Mouse (Mus musculus): ENCODE data around the gene Slc4a1. TPM values are rescaled to one million over a fixed set of nuclear protein-coding genes. Genes with fewer than 3 reads are reported as not detected.

The Slc4a1 gene
- polyA plus RNA-seq, 1 experiment from 2014 or later, result 2.3 TPM

- Histone ChIP-seq H3K4me2 (ENCODE audit: low read length) (no peak overlapping the region), H3K9me3 (replicated peaks; ENCODE audit: control insufficient read depth, low read length, poor library complexity, severe bottlenecking) (no peaks in the 10 kb centered on the region), H3K4me3 (ENCODE audit: low read depth, low read length) (no peak overlapping the region), H3K4me1 (ENCODE audit: control insufficient read depth, insufficient read depth, low read length) (no peaks in the 10 kb centered on the region), H3K27ac (ENCODE audit: low read length) (no peak overlapping the region), H3K36me3 (ENCODE audit: control insufficient read depth, insufficient read depth, low read length) (no peaks in the 10 kb centered on the region), H3K27me3 (ENCODE audit: control insufficient read depth, insufficient read depth, low read depth, low read length) (no peaks in the 10 kb centered on the region), H3K9ac (ENCODE audit: low read depth, low read length) (no peak overlapping the region)
- 54% methylated on average over 4 of the region's 4 CpGs for WGBS
- no peak for ATAC-seq
Measured at GRCm38 (mm10) chr11:102339624-102340023, 26.4 kb downstream of the Slc4a1 start.

GRCm38 (mm10) chr11:102339195-102339594, 26.8 kb downstream of the Slc4a1 start:
- Histone ChIP-seq H3K4me1 (ENCODE audit: control insufficient read depth, insufficient read depth, low read length) (no peaks in the 10 kb centered on the region), H3K36me3 (ENCODE audit: control insufficient read depth, insufficient read depth, low read length) (no peaks in the 10 kb centered on the region), H3K4me3 (ENCODE audit: low read depth, low read length) (no peak overlapping the region), H3K9ac (ENCODE audit: low read depth, low read length) (no peak overlapping the region), H3K4me2 (ENCODE audit: low read length) (no peak overlapping the region), H3K27me3 (ENCODE audit: control insufficient read depth, insufficient read depth, low read depth, low read length) (no peaks in the 10 kb centered on the region), H3K9me3 (replicated peaks; ENCODE audit: control insufficient read depth, low read length, poor library complexity, severe bottlenecking) (no peaks in the 10 kb centered on the region), H3K27ac (ENCODE audit: low read length) (no peak overlapping the region)
- no peak for ATAC-seq
- 79% methylated on average over 11 of the region's 11 CpGs for WGBS

GRCm38 (mm10) chr11:102338561-102338960, 27.4 kb downstream of the Slc4a1 start:
- no peaks in the 10 kb centered on the region for H3K4me1 ChIP-seq (ENCODE audit: control insufficient read depth, insufficient read depth, low read length)
- no peak overlapping the region for H3K9ac ChIP-seq (ENCODE audit: low read depth, low read length)
- H3K4me3 ChIP-seq (ENCODE audit: low read depth, low read length), result no peak overlapping the region
- H3K27me3 ChIP-seq (ENCODE audit: control insufficient read depth, insufficient read depth, low read depth, low read length), result no peaks in the 10 kb centered on the region
- H3K9me3 ChIP-seq (replicated peaks; ENCODE audit: control insufficient read depth, low read length, poor library complexity, severe bottlenecking), result no peaks in the 10 kb centered on the region
- no peak for ATAC-seq
- H3K27ac ChIP-seq (ENCODE audit: low read length), result no peak overlapping the region
- no peak overlapping the region for H3K4me2 ChIP-seq (ENCODE audit: low read length)
- H3K36me3 ChIP-seq (ENCODE audit: control insufficient read depth, insufficient read depth, low read length), result no peaks in the 10 kb centered on the region
- WGBS, result 44% methylated on average over 3 of the region's 3 CpGs

- H3K9me3 ChIP-seq (replicated peaks; ENCODE audit: control insufficient read depth, low read length, poor library complexity, severe bottlenecking), result no peaks in the 10 kb centered on the region
- H3K4me1 ChIP-seq (ENCODE audit: control insufficient read depth, insufficient read depth, low read length), result no peaks in the 10 kb centered on the region
- no peak overlapping the region for H3K27ac ChIP-seq (ENCODE audit: low read length)
- H3K36me3 ChIP-seq (ENCODE audit: control insufficient read depth, insufficient read depth, low read length), result no peaks in the 10 kb centered on the region
- no peaks in the 10 kb centered on the region for H3K27me3 ChIP-seq (ENCODE audit: control insufficient read depth, insufficient read depth, low read depth, low read length)
- H3K4me2 ChIP-seq (ENCODE audit: low read length), result no peak overlapping the region
- no peak for ATAC-seq
- 78% methylated on average over 1 of the region's 1 CpGs for WGBS
- H3K4me3 ChIP-seq (ENCODE audit: low read depth, low read length), result no peak overlapping the region
- H3K9ac ChIP-seq (ENCODE audit: low read depth, low read length), result no peak overlapping the region
Measured at GRCm38 (mm10) chr11:102337921-102338320, 28.1 kb downstream of the Slc4a1 start.

GRCm38 (mm10) chr11:102336191-102336590, 29.8 kb downstream of the Slc4a1 start:
- Histone ChIP-seq H3K4me1 (ENCODE audit: control insufficient read depth, insufficient read depth, low read length) (no peaks in the 10 kb centered on the region), H3K4me2 (ENCODE audit: low read length) (no peak overlapping the region), H3K27me3 (ENCODE audit: control insufficient read depth, insufficient read depth, low read depth, low read length) (no peaks in the 10 kb centered on the region), H3K36me3 (ENCODE audit: control insufficient read depth, insufficient read depth, low read length) (no peaks in the 10 kb centered on the region), H3K4me3 (ENCODE audit: low read depth, low read length) (no peak overlapping the region), H3K9ac (ENCODE audit: low read depth, low read length) (no peak overlapping the region), H3K9me3 (replicated peaks; ENCODE audit: control insufficient read depth, low read length, poor library complexity, severe bottlenecking) (no peaks in the 10 kb centered on the region), H3K27ac (ENCODE audit: low read length) (no peak overlapping the region)
- 82% methylated on average over 1 of the region's 1 CpGs for WGBS
- ATAC-seq, result no peak

- Histone ChIP-seq H3K4me3 (ENCODE audit: low read depth, low read length) (no peak overlapping the region), H3K27me3 (ENCODE audit: control insufficient read depth, insufficient read depth, low read depth, low read length) (no peaks in the 10 kb centered on the region), H3K36me3 (ENCODE audit: control insufficient read depth, insufficient read depth, low read length) (no peaks in the 10 kb centered on the region), H3K9ac (ENCODE audit: low read depth, low read length) (no peak overlapping the region), H3K27ac (ENCODE audit: low read length) (no peak overlapping the region), H3K4me1 (ENCODE audit: control insufficient read depth, insufficient read depth, low read length) (no peaks in the 10 kb centered on the region), H3K9me3 (replicated peaks; ENCODE audit: control insufficient read depth, low read length, poor library complexity, severe bottlenecking) (no peaks in the 10 kb centered on the region), H3K4me2 (ENCODE audit: low read length) (no peak overlapping the region)
- ATAC-seq, result no peak
- WGBS, result 29% methylated on average over 9 of the region's 9 CpGs
Measured at GRCm38 (mm10) chr11:102334973-102335700, 30.9 kb downstream of the Slc4a1 start.

GRCm38 (mm10) chr11:102334010-102334409, 32.0 kb downstream of the Slc4a1 start:
- H3K27ac ChIP-seq (ENCODE audit: low read length), result no peak overlapping the region
- H3K36me3 ChIP-seq (ENCODE audit: control insufficient read depth, insufficient read depth, low read length), result no peaks in the 10 kb centered on the region
- no peaks in the 10 kb centered on the region for H3K9me3 ChIP-seq (replicated peaks; ENCODE audit: control insufficient read depth, low read length, poor library complexity, severe bottlenecking)
- no peak overlapping the region for H3K4me3 ChIP-seq (ENCODE audit: low read depth, low read length)
- no peak overlapping the region for H3K4me2 ChIP-seq (ENCODE audit: low read length)
- no peak overlapping the region for H3K9ac ChIP-seq (ENCODE audit: low read depth, low read length)
- no peaks in the 10 kb centered on the region for H3K27me3 ChIP-seq (ENCODE audit: control insufficient read depth, insufficient read depth, low read depth, low read length)
- 55% methylated on average over 4 of the region's 4 CpGs for WGBS
- no peak for ATAC-seq
- H3K4me1 ChIP-seq (ENCODE audit: control insufficient read depth, insufficient read depth, low read length), result no peaks in the 10 kb centered on the region

GRCm38 (mm10) chr11:102333061-102333460, 32.9 kb downstream of the Slc4a1 start:
- Histone ChIP-seq H3K36me3 (ENCODE audit: control insufficient read depth, insufficient read depth, low read length) (no peaks in the 10 kb centered on the region), H3K4me3 (ENCODE audit: low read depth, low read length) (no peak overlapping the region), H3K4me1 (ENCODE audit: control insufficient read depth, insufficient read depth, low read length) (no peaks in the 10 kb centered on the region), H3K27ac (ENCODE audit: low read length) (no peak overlapping the region), H3K4me2 (ENCODE audit: low read length) (no peak overlapping the region), H3K27me3 (ENCODE audit: control insufficient read depth, insufficient read depth, low read depth, low read length) (no peaks in the 10 kb centered on the region), H3K9ac (ENCODE audit: low read depth, low read length) (no peak overlapping the region), H3K9me3 (replicated peaks; ENCODE audit: control insufficient read depth, low read length, poor library complexity, severe bottlenecking) (no peaks in the 10 kb centered on the region)
- ATAC-seq, result no peak

GRCm38 (mm10) chr11:102331806-102332205, 34.2 kb downstream of the Slc4a1 start:
- Histone ChIP-seq H3K4me2 (ENCODE audit: low read length) (no peak overlapping the region), H3K4me1 (ENCODE audit: control insufficient read depth, insufficient read depth, low read length) (no peaks in the 10 kb centered on the region), H3K4me3 (ENCODE audit: low read depth, low read length) (no peak overlapping the region), H3K27me3 (ENCODE audit: control insufficient read depth, insufficient read depth, low read depth, low read length) (no peaks in the 10 kb centered on the region), H3K27ac (ENCODE audit: low read length) (no peak overlapping the region), H3K36me3 (ENCODE audit: control insufficient read depth, insufficient read depth, low read length) (no peaks in the 10 kb centered on the region), H3K9ac (ENCODE audit: low read depth, low read length) (no peak overlapping the region), H3K9me3 (replicated peaks; ENCODE audit: control insufficient read depth, low read length, poor library complexity, severe bottlenecking) (no peaks in the 10 kb centered on the region)
- WGBS, result 61% methylated on average over 4 of the region's 4 CpGs
- no peak for ATAC-seq
